Mouse (Mus musculus) adipose tissue, adult 10 weeks (tissue): ENCODE measurements around the gene Eif4enif1. TPM values are rescaled to one million over a fixed set of nuclear protein-coding genes. Genes with fewer than 3 reads are reported as not detected.

Experiments
- polyA plus RNA-seq: library from polyadenylated mRNA; stranded (reverse); fragments of 350-450 nt; fragmentation: Illumina TruSeq; extraction: RNeasy Lipid Tissue Mini Kit (QIAGEN cat#74804); gene quantifications from one replicate; pipeline ENCODE4 v1.2.3, GENCODE M21; 2014; ENCODE audit warnings: low read depth, low replicate concordance

Gene Eif4enif1
- polyA plus RNA-seq, result 33.9 TPM

GRCm38 (mm10) chr11:3202231-3202701 lies at the start of gene Eif4enif1:
TSS of gene Eif4enif1 (plus strand) at chr11:3202392.

GRCm38 (mm10) chr11:3193363-3193762 lies 8.8 kb upstream of the Eif4enif1 start, which contains the start of gene Sfi1:
TSS of gene Sfi1 (minus strand) at chr11:3193463.

GRCm38 (mm10) chr11:3266079-3266685 lies 64.0 kb downstream of the Eif4enif1 start, which contains the start of gene Drg1:
TSS of gene Drg1 (minus strand) at chr11:3266415.

GRCm38 (mm10) chr11:3288521-3289301 lies 86.5 kb downstream of the Eif4enif1 start, which contains the start of gene Patz1:
TSS of gene Patz1 (plus strand) at chr11:3288874.

Other genes with a start within 250 kb of the Eif4enif1 start
- gene Sfi1, start 8.9 kb upstream of the Eif4enif1 start, polyA plus RNA-seq, result 27.2 TPM
- 67.9 TPM for gene Drg1, start 64.0 kb downstream of the Eif4enif1 start, polyA plus RNA-seq
- gene Patz1, start 86.5 kb downstream of the Eif4enif1 start, polyA plus RNA-seq, result 37.4 TPM
- 22.2 TPM for gene Pik3ip1, start 128.0 kb downstream of the Eif4enif1 start, polyA plus RNA-seq
- 53.4 TPM for gene Limk2, start 206.8 kb downstream of the Eif4enif1 start, polyA plus RNA-seq
- 30.8 TPM for gene Rnf185, start 250.0 kb downstream of the Eif4enif1 start, polyA plus RNA-seq